Mouse (Mus musculus) gastrocnemius, postnatal 36 days (tissue): Measurements from ENCODE around the gene Entpd2. TPM values are rescaled to one million over a fixed set of nuclear protein-coding genes. Genes with fewer than 3 reads are reported as not detected.
A peak's percentile ranks its signal among the peaks of the same experiment; 100 is the strongest.
"Not testable (repeated sequence)": the region's sequence is repeated elsewhere in the genome, so short reads cannot be mapped to it uniquely, and the experiment has no call there.

ENCODE experiments used
- DNase-seq, 2 experiments: peaks; one replicate each; pipeline ENCODE4 v3.0.0; 2022
- intact Hi-C: fragments of 180-260 bp; cut with DNase I; formaldehyde crosslinking; loops from one replicate; pipeline ENCODE4 v1.15.1; 2025
- total RNA-seq, 2 experiments: library from RNA; stranded (reverse); gene quantifications; 2 replicates each; pipeline ENCODE4 v1.2.3; 2021

The Entpd2 gene
- total RNA-seq, 2 experiments from 2014 or later, result 7.2 to 9.5 TPM

DNA sequence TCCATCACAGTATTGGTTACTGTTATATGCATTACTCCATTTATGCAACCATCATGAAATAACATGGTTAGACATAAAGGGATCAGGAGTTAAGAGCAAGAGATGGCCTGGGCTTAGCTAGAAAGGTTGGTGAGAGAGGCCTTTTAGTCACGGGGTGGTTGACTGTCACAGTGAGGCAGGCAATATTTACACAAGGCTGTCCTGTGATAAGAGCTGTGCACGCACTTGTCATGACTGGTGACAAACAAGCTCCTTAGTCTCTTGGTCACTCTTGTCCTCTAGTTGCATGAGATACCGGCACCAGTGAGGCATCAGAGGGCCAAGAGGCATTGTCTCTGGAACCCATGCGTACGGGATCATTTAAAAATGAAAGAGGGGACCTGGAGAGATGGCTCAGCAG, 11.2 kb upstream of the Entpd2 start:
- intact Hi-C loops, result no loop called here
- DNase-seq, result no peak

DNA sequence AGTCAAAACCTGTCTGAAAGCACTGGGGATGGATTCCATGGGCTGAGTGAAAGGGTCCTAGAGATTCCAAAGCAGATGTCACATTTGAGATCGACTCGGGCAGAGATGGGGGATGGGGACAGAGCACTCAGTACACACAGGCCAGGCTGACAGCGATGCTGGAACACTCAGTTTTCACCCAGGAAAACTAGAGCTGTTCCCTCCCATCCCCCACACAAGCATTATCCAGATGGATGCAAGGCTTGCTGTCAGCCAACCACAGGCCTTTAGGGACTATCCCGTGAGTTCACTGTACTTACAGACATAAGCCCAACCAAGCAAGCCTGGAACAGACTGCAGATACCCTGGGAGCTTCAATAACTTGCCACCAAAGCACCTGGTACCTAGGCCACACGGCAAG, 4.4 kb upstream of the Entpd2 start:
- no peak for DNase-seq
- intact Hi-C loops, result no loop called here

DNA sequence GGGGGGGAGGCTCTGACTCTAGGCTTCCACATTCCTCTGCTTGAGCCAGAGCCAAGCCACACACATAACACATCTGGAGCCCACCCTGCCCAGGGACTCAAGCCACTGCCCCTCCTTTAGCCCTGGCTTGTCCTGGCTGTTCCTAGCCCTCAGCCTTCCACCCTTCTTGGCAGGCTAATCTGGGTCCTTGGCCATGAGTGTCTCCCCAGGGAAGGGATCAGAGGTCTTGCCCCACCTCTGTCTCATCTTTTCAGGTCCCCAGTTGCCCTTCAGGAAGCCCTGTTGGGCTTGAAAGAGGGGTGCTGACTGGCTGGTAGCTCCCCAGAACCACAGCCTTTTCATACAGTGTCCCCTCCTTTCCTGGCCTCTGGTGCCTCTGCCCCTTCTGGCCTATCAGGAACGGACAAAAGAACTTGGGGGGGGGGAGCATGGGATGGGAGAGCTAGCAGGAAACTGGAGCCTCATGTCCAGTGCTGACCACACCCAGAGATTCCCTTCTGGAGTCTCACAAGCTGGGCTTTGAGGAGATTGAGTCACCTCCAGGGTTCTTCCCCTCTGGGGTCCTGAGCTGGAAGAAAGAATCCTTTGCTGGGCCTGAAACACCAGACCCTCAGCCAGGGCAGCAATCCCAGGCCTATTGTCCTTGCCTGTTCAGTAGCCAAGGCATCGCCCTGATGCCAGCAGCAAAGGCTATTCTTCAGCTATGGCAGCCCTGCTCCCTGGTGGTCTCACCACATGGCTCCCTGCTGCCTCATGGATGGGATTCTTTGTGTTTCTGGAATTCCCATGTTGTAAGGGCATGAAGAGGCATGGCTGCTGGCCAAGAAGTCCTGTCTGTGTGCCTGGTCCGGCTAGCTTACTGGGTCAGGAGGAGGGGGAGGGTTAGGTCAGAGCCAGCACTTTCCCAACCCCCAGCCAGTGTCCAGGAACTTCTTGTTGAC, 1.1 kb upstream of the Entpd2 start:
- intact Hi-C loops, result no loop called here
- DNase-seq, result peak; percentile 62 to 72

DNA sequence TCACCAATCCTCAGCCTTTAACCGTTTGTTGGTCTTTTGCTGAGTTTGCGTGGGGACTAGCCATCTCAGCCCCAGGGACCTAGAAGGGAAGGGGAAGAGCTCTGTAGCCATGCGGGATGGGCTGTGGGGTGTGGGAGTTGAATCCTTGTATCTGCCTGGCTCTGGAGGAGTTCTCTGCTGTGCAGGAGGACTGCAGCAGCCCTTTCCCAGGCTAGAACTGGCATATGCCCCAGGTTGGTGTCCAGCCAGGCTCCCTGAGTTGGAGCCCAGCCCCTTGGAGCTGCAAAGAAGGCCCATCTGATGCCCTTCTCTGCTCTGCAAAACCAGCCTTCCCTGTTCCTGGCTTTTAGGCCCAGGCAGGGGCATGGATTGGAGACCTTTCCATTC, 916 bp downstream of the Entpd2 start:
- intact Hi-C loops, result no loop called here

DNA sequence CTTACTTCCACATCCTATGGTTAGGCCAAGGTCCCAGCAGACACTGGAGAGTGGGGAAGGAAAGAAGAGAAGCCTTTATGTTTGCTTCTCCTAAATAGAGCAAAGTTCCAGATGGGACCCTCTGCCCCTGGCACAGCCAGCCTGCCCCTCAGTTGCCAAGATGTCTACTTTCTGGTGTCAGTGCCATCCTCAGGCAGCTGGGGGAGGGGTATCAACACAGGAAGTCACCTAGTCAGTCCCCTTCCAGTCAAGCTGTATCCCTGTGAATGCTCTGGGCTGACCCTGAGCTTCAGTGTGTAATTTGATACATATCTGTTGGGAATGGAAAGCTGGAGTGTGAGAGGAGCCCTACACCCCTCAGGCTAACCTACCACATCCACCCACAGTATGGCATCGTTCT, 1.3 kb downstream of the Entpd2 start:
- intact Hi-C loops, result no loop called here

More for the DNA sequence above, 916 bp downstream of the Entpd2 start:
- peak in 1 of 2 experiments; percentile 30 for DNase-seq

DNA sequence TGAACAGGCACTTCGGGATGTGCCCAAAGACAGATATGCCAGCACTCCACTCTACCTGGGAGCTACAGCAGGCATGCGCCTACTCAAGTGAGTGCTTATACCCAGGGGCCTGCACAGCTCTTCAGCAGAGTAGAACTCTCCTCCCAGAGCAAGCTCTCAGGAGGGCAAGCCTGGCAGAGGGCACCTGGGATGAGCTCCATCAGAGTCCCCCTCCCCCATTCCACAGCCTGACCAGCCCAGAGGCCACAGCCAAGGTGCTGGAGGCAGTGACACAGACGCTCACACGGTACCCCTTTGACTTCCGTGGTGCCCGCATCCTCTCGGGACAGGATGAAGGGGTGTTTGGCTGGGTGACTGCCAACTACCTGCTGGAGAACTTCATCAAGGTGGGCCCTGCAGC, 2.4 kb downstream of the Entpd2 start:
- no peak for DNase-seq
- intact Hi-C loops, result no loop called here

More for the DNA sequence above, 1.3 kb downstream of the Entpd2 start:
- DNase-seq, result no peak

DNA sequence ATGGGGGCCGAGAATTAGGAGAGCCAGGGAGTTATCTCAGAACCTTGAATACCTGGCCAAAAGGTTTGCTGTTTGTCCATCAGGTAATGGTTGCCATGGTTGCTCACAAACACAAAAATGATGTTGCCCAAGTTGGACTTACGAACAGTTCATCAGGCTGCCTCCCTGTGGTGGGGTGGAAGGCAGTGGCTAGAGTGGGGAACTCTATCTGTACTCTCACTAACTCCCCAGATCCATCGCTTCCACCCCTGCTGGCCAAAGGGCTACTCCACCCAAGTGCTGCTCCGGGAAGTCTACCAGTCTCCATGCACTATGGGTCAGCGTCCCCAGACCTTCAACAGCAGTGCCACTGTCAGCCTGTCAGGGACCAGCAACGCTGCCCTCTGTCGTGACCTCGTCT, 3.4 kb downstream of the Entpd2 start, which contains the start of gene Npdc1:
Npdc1 (plus strand) TSS at position 301 of the 400 bp plus-strand sequence.
- no peak for DNase-seq
- intact Hi-C loops, result no loop called here

DNA sequence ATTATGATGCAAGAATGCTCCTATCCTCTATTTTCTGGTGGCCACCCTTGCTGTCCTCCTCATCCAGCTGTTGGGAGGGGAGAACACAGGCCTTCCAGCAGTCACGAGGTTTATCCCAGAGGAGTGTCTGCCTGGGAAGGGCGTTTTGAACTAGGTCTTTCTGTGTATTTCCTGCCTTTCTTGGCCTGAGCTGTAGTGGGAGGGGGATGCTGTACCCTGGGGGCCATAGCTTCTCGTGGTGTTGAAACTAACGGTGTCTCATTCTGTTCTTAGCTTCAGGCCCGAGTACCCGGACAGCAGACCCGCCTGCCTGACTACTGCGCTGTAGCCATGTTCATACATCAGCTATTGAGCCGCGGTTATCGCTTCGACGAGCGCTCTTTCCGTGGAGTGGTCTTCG, 4.6 kb downstream of the Entpd2 start:
- intact Hi-C loops, result loop anchor here (2.0 kb wide), 1 partner anchor 23 kb away; no protein-coding TSS in a partner anchor
- peak; percentile 47 to 64 for DNase-seq

DNA sequence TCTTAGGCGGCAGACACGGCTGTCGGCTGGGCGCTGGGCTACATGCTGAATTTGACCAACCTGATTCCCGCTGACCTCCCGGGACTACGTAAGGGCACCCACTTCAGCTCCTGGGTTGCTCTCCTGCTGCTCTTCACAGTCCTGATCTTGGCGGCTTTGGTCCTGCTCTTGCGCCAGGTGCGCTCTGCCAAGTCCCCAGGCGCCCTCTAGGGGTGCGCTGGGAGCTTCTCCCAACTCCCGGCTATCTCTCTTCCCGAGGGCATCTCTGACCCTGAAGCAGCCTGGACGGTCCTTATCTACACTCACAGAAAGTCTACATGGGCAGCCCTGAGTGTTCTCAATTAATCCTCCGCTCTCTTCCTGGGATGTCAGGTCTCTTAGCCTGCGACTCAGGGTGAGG, 5.1 kb downstream of the Entpd2 start:
- intact Hi-C loops, result loop anchor here (2.0 kb wide), 1 partner anchor 24 kb away; no protein-coding TSS in a partner anchor
- peak; percentile 60 to 61 for DNase-seq

DNA sequence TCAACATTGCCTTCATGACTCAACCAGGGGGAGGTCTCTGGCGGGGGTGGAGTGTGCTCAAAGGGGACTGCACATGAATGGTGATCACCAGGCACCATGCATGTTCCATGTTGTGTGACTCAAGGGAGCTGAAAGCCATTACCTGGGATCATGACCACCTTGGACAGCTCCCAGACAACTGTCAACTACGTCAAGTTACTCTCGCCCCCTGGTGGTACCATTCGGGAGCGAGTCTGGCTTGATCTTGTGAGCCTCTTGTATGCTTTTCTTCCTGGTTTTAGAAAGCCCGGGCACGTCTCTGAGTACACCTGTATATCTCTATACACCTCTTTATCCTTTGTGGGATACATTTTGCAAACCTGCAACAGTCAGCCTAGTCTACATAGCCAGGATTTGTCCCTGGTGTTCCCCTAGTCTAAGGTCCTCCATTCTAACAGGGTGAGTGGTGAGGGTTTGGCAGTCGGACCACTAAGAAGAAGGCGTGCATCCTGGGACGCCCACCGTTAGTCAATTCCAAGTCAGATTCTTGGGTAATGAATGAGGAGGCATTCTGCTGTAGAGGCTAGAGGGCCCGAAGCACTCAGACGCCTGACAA, 6.8 kb downstream of the Entpd2 start:
- intact Hi-C loops, result no loop called here
- peak in 1 of 2 experiments; percentile 34 for DNase-seq

DNA sequence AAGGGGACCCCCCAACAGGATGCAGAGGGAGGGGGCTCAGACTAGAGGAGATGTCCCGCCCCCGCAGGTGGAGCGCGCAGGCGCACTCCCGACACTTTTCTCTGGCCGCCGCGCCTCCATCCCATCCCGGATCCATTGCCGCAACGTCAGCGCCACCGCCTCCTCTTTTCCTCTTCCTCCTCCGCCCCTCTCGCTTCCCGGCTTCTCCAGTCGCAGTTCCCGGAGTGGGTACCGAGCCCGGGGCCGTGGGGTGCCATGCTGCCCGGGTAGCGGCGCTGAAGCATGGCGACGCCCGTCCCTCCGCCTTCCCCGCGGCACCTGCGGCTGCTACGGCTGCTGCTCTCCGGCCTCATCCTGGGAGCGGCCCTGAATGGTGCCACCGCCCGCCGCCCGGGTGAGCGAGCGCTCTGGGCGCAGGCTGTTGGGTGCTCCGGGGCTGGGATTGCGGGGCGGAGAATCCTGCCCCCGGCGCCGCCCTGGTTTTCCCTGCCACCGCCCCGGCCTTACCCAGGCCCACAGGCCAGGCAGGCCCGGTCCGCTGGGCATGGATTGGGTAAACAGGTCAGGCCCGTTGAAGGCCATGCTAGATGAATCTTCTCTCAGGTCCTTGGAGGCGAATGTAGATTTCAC, 7.4 kb downstream of the Entpd2 start:
- DNase-seq, result peak; percentile 53 to 66
- intact Hi-C loops, result no loop called here

DNA sequence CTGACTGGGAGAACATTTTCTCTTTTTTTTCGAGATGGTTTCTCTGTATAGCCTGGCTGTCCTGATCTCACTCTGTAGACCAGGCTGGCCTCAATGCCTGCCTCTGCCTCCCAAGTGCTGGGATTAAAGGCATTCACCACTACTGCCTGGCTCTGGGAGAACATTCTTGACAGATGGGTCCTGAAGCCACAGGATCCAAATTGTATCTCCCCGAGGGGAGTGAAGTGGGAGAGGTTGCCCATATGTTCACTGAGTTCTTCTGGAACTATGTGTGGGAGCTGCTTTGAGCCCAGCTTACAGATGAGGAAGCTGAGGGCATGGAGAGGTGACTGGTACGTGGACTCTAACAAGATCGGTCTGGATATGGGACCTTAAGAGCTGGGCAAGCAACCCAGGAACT, 8.3 kb downstream of the Entpd2 start:
- intact Hi-C loops, result no loop called here
- DNase-seq, result no peak

DNA sequence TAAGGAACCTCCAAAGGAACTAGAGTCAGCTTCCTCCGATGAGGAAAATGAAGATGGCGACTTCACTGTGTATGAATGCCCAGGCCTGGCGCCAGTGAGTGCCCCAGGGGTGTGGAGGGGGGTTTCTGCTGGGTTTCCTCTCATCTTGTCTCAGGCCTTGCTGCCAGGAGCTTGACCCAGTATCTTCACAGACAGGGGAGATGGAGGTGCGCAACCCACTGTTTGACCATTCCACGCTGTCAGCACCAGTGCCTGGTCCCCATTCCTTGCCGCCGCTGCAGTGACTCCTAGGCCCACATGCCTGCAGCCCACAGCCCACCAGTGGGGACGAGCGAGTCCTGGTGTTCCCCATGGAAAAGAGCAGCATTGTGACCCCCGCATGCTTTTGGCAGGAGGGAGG, 13.2 kb downstream of the Entpd2 start:
- intact Hi-C loops, result no loop called here
- no peak for DNase-seq

DNA sequence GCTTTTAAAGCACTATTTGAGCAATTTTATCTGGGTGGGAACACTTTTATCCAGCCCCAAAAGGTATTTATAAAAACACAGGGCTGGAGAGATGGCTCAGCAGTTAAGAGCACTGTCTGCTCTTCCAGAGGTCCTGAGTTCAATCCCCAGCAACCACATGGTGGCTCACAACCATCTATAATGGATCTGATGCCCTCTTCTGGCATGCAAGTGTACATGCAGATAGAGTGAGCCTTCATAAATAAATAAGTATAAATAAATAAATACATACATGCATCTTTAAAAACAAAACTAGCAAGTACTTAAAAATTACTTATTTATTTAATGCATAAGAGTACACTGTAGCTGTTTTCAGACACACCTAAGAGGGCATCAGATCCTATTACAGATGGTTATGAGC, 17.8 kb downstream of the Entpd2 start:
- intact Hi-C loops, result loop anchor here (5.0 kb wide), 1 partner anchor 36 kb away; no protein-coding TSS in a partner anchor
- not testable (repeated sequence) for DNase-seq

DNA sequence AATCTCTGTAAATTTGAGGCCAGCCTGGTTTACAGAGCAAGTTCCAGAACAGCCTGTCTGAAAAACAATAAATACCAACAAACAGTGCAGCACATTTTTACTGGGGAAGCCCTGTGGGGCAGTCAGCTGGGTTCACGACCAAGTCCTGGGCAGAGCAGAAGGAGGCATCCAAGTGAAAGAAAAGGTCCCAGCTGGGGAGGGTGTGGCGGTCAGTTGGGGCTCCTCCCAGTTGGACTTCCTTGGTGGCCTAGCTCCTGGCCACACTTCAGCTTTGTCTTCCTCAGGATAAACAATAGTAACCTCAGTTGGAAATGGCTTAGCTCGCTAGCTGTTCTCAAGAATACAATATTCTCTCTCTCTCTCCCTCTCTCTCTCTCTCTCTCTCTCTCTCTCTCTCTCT, 21.8 kb downstream of the Entpd2 start:
- intact Hi-C loops, result no loop called here
- DNase-seq, result peak in 1 of 2 experiments; percentile 46

DNA sequence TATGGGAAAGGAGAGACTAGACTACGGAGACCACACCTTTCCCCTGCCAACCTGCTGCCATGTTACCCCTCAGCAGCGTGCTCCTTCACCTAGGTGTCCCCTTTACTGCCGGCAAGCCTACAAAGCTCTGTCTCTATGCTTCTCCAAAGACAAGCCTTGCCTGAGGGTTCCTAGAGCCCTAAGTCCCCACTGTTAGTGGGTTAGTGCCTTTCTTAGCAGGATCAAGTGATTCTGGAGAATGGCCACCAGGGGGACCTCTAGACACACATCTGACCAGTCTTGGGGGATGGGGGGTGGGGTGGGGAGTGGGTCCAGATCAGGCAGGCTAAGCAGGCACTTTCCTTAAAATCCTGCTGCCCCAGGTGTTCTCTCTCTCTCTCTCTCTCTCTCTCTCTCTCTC, 26.2 kb downstream of the Entpd2 start:
- intact Hi-C loops, result loop anchor here (2.0 to 5.0 kb wide), 3 partner anchors 61 to 155 kb away; partner anchors contain the start of gene Phpt1
- DNase-seq, result no peak

DNA sequence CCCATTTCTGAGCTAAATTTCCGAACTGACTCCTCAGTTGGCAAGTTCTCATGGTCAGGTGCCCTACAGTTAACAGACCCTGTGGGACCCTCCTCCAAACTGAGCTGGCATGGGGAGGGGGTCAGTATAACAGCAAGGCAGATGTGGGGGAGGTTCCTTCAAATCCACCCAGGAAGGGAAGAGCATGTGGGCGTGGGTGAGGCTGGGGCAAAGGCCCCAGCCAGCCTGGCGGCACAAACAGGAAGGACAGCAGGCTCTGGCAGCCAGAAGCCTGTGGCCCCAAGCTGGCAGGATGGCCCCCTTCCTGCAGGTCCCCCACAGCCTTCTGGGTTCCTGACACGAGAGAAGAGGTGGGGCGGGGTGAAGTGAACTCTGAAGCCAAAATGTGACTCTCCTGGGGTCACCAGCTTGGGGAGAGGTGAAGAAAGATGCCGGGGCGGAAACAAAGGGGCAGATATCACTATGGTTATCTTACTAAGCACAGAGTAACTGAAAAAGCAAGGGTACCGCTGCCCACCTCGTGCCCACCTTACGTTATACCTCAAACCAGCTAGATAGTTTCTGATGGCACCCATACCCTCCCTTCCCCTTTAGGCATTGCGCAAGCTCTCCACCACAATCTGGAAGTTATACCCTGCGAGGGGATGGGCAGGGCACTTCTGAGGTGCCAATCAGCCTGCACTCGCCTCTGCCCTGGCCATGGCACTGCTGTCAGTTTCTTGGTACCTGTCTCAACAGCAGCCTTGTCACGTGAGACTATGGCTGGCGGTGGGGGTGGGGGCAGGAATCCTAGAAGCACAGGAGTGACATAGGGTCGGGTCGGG, 27.1 kb downstream of the Entpd2 start, which contains the start of gene Fut7:
Fut7 (plus strand) TSS at position 681 of the 824 bp plus-strand sequence.
- DNase-seq, result no peak
- intact Hi-C loops, result loop anchor here (2.0 to 5.0 kb wide), 2 partner anchors 128 to 155 kb away; partner anchors contain the start of gene Phpt1

DNA sequence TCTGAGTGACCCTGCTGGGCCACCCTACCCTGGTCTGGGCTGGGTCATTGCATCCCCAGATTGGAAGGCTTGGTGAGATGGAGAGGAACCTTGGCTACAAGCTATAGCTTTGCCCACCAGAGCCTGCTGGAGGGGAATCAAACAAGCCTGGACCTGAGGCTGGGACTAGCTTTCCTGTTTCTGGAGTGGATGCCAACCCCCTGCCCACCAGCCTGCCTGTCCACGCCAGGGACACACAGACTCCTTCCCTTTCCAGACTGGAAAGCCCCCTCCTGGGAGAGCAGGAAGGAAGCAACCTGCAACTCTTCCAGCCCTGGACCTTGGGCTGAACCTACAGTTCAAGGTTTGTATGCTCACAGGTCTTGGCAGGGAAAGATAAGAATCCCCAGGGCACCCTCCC, 28.0 kb downstream of the Entpd2 start:
- intact Hi-C loops, result loop anchor here (2.0 to 5.0 kb wide), 2 partner anchors 127 to 154 kb away; partner anchors contain the start of gene Phpt1
- peak in 1 of 2 experiments; percentile 2 for DNase-seq

DNA sequence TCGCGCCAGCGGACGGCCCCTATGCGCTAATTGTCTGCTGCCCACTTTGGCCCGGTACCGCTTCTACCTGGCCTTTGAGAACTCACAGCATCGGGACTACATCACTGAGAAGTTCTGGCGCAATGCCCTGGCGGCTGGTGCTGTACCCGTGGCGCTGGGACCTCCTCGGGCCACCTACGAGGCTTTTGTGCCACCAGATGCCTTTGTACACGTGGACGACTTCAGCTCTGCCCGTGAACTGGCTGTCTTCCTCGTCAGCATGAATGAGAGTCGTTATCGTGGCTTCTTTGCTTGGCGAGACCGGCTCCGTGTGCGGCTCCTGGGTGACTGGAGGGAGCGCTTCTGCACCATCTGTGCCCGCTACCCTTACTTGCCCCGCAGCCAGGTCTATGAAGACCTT, 29.8 kb downstream of the Entpd2 start:
- peak in 1 of 2 experiments; percentile 4 for DNase-seq
- intact Hi-C loops, result loop anchor here (5.0 kb wide), 1 partner anchor 48 kb away; no protein-coding TSS in a partner anchor
